Mouse (Mus musculus): Measurements from ENCODE around the gene Gabbr1.
"Not testable (repeated sequence)": the region's sequence is repeated elsewhere in the genome, so short reads cannot be mapped to it uniquely, and the experiment has no call there.

Gabbr1 gene

DNA sequence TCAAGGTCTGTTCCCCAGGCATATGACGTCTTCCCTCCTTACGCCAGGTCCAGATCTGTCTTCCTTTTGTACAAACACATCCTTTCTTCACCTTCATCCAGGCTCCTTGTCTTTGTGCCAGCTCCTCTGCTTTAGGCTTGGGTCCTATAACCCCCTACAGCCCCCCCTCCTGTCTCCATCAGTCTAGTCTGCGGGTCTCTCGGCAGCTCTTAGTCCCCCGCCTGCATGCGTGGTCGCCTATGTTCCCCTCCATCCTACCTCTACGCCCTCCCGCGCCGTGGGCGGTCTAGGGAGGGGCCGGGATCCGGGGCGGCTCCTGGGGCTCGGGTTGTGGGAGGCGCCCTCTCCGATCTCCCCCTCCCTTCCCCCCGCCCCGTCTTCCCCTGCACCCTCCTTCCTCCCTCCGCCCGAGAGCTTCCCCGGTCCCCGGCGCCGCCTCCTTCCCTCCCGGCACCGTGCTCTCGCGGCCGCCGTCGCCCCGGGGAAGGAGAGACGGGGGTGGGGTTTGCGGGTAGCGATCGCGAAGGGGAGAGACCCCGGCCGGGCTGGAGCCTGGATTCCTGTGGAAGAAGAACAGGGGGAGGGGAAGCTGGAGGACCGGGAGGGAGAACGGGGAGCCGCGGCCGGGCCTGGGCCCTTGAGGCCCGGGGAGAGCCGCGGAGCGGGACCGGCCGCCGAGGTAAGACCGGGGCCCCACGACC, at the start of gene Gabbr1:
Gabbr1 (plus strand) TSS at position 356 of the 701 bp plus-strand sequence.
- DNase-seq = peak; percentile 94 to 96

DNA sequence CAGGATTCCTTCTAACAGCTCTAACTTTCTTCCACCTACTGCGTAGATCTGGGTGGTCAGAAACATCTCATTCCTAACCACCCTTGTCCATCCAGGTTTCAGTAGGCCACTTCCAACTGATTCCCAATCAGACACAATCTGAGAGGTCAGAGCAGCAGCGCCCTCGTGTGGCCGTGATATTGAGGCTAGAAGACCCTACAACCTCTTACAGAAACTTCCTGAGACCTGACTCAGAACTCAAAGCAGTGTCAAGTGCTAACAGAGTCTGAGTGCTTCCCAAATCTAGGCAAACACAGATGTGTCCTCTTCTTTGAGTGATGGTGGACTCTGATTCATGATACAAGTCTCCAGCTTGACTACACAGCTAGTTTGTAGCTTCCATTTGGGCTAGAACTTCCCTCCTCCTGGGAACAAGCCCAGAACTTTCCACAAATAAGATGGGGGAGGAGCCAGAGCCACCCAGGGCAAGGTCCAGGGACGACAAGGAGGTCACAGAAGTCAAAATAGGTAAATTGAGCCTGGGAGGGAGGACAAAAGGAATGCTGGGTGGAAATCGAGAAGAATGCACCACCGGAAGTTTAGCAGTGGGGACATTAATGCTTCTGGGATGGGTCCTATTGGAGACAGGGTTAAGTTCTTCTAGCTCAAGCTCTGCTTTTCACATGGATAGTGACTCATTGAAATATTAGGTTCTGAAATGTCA, 48.6 kb upstream of the Gabbr1 start:
- DNase-seq = peak; percentile 94 to 96

DNA sequence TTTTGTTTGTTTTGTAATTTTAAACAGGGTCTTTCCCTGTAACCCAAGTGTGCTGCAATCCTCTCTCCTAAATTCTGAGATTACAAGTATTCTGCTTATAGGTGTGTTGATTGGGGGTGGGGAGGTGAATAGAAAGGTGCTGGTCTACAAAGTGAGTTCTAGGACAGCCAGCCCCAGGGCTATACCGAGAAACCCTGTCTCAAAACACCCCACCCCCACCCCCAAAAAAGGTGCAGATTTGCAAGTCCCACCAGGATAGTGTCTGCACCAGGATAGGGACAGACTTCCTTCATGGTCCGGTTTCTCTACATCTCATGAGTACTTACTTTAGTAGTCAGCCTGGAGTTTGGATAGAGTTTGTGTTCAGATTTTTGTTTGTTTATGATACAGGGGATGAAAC, 47.3 kb upstream of the Gabbr1 start:
- no peak for DNase-seq

DNA sequence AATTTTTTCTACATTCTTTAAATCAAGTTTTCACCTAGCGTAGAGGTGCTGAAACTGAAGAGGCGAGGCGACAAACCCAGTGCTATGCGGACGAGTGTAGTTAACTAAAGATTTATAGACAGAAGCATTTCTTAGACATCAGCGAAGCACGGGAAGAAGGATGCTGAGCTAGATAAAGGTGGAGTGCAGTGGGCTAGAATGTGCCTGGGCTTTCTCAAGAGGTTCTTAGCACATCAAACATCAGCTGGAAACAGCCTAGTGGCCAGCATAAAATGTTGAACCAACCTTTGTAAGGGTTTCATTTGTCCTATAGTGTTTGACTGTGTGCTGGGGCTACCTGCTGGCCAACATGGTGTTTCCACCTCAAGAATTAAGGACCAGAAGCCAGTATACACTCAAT, 44.9 kb upstream of the Gabbr1 start, which contains the start of gene Zfp57:
Zfp57 (plus strand) TSS at position 301 of the 400 bp plus-strand sequence.
- DNase-seq = no peak

- DNase-seq = peak; percentile 86 to 89
Observed at GRCm38 (mm10) chr17:37002364-37003330, 43.1 kb upstream of the Gabbr1 start.

- DNase-seq = no peak
Observed at GRCm38 (mm10) chr17:37003366-37003765, 42.4 kb upstream of the Gabbr1 start.

DNA sequence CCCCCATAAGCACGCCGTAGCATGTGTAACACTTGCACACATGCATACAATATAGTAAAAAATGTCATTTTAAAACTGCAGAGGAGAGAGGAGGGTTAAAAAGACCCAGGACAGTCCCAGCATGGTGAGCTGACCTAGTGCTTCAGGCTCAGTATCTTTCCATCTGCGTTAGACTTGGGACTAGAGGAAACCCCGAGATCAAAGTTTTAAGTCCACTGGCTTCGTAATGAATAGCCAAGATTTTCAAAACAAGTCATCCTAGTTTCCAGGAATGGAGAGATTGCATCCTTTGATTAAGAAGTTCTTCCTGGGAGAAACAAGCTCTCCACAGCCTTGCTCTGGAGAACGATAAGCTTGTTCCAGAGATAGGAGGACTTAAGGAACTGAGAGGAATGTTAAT, 37.6 kb upstream of the Gabbr1 start:
- no peak for DNase-seq

DNA sequence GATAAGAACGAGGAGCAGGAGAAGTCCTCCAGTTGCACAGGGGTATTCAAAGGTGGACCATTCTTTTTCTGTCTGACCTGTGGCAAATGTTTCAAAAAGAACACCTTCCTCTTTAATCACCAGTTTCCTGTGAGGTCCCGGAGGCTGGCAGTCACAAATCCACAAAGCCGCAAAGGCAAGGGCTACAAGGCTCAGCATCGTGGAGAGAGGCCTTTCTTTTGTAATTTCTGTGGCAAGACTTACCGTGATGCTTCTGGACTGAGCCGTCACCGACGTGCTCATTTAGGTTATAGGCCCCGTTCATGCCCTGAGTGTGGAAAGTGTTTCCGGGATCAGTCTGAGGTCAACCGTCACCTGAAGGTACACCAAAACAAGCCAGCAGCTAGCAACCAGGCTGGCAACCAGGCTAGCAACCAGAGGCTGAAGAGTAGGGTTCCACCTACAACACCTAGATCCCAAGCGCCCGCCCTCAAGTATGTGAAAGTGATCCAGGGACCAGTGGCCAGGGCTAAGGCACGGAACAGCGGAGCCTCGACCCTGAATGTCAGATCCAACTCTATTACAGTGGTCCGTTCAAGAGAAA, 36.2 kb upstream of the Gabbr1 start:
- DNase-seq = no peak

DNA sequence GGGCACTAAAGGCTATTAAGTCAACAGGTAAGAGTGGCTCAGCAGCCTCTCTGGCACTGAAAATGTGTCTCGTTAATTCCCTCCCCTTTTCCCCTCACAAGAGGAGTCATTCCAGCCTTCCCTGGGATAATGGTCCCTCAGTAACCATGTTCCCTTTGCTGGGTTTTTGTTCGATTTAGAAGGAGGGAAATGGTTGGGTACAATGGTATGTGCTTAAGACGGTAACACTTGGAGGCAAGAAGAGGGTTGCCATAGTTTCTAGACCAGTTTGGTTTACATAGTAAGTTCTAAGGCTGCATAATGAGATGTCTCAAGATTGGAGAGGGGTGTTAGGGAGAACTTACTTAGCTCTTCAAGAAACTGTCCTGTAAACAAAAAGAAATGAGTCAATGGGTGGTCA, 34.0 kb upstream of the Gabbr1 start:
- DNase-seq = no peak

DNA sequence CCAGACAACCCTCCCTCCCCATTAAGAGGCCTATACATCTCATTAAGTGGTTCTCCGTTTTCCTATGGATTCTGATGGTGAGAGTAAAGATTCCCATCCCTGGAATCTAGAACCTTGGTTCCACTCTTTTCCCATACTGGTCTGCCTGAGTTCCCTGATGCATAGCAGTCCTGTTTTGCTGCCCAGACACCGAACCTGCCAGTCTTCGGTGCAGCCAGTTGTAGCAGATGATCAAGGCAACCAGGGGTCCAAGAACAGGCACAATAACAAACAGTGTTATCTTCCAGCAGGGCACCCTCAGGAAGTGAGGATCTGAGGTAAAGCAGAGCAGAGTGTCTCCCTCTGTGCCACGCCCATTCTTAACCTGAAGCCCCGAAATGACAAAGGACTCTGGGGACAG, 33.6 kb upstream of the Gabbr1 start:
- no peak for DNase-seq

- no peak for DNase-seq
Observed at GRCm38 (mm10) chr17:37016333-37016732, 29.4 kb upstream of the Gabbr1 start.

DNA sequence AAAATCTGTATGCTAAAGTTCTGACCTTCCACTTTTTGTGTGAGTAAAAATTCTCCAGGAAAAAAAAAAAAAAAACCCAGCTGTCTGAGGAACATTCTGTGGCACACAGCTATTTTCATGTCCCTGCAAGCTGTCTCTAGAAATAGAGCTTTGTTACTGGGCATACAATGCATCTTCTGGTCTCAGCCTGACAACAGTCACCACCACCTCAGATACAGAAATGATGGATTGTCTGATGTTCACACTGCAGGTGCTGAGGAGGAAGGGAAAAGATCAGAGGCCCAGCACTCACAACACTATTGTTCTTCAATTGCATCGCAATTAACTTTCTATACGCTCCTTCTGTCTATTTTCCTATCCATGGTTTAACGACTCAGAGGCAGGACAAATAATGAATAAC, 27.4 kb upstream of the Gabbr1 start:
- DNase-seq = no peak

GRCm38 (mm10) chr17:37019242-37019641, 26.5 kb upstream of the Gabbr1 start:
- not testable (repeated sequence) for DNase-seq

DNA sequence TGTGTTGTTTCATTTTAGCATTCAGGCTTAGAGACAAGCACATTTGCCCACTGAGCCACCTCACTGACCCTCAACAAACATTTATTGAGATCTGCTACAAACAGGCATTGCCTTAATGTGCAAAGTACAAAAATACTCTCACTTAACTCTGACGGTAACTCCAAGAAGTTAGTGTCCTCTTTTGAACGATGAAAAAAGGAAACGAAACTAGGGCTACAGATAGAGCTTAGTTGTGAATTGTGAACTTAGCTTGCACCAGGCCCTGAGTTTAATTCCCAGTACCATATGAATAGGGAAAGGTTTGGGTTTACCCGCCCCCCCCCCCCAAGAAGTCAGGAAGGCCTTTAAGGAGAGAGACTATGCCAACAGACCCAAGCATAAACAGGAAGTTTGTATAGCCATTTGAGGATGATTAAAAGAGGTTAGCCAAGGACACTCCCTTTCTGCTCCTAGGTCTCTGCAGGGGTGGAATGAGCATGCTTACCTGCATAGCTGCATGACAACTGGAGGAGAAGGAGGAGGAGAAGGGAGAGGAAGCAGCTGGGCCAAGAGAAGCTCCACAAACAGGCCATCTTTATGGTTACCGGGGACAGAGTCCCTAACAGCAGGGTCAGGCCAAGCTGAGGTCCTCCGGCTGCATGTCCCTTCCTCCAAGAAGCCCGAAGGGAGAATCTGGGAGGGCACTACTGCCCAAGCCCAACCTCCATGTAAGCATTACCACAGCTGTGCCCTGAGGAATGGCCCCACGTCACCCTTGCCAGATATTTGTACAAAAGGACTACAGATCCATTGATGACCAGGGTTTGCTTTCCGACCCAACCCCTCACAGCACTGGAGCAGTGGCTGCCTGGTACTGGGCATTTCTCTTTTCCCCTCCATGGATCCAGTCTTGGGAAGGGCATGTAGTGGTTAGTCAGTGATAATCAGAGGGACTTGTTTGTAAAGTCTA, 22.9 kb upstream of the Gabbr1 start, which contains the start of gene Mog:
Mog (minus strand) TSS at position 771 of the 949 bp plus-strand sequence.
- no peak for DNase-seq

DNA sequence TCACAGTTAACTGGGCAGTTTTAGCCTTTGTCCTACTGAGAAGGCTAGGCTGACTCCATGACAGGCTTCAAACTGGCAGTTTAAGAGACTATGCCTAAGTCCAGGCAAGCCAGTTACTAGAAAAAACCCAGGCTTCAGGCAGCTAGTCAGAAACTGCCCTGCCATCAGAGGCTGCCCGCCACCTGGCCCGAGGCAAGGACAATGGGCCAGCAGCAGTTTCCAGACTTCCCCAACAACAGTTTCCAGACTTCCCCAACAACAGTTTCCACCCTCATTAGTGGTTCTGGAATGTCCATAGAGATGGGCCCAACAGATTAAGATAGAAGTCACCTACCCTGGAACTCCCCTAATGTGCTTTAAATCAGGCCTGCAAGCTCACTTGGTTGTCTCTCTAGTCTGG, 19.3 kb upstream of the Gabbr1 start:
- no peak for DNase-seq

- no peak for DNase-seq
Observed at GRCm38 (mm10) chr17:37027486-37027885, 18.3 kb upstream of the Gabbr1 start.

DNA sequence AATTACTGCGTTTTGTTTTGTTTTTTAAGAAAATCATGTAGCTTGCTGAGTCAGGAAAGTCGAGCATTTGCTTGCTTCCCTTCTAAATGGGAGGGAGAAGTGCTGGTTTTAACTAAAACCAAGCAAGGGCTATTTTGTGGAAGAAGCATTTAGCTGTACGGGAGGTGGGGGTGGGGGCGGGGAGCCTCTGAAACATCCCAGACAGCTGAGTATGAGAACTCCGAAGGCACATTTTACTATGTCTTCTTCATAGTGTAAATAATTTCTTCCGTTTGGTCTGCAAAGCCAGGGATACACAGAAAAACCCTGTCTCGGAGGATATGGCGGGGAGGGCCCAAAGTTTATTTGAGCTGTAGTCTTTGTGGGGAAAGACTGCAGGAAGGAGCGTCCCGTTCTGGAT, 17.6 kb upstream of the Gabbr1 start:
- no peak for DNase-seq

DNA sequence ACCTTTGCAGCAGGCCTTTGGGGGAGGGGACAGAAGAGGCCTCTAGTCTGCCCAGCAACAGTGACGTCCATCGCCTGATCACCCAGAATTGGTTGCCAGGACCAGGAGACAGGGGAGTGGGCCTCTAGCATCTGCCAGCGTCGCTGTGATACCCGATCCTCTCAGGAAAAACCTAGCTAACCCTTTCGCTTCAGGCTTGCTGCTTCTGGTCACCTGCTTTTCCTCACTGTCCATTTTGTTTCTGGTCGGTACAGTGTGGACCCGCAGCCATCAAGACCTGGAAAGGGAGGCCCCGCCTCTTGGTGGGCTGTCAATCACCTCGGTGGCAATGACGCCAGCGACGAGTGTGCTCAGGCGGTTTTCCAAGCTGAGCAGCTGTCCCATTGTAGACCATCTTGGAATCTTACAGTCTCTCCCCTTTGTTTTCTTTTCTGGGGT, 17.1 kb upstream of the Gabbr1 start:
- DNase-seq = peak; percentile 98

- no peak for DNase-seq
Observed at GRCm38 (mm10) chr17:37029162-37029561, 16.6 kb upstream of the Gabbr1 start.

DNA sequence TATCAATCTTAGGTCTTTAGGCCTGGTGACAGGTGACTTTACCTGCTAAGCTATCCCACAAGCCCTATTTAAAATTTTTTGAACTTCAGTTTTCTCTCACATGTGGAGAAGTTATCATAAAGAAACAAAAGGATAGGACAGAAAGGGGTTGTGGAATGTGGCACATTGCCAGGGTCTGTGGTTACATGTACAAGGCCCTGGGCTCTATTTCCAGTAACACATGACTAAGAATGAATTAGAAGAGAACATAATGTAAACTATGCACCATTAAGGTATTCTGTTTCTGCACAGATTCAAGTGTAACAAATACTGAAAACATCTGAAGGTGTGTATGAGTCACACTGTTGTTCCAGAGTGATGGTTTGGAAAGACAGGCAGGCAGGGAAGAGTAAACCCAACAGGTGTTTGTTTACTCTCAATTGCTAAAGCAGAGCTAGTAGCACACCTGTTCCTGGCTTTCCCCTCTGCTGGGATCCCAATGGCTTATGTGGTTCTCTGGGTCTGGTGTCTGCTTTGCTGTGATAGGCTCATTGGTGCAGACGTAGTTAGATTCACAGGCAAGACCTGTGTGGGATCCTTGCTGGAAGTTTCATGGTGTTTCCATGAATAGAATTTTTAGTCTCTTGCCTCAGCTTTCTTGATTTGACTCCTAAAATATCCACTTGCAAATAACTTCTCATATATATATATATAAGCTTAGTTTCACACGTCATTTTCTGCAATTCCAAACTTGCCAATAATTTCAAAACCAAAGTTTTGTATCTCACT, 6.5 kb upstream of the Gabbr1 start:
- DNase-seq = no peak
